Mouse (Mus musculus) A20 (cell line): Measurements from ENCODE around the gene Tbc1d20.
"Not testable (repeated sequence)": the region's sequence is repeated elsewhere in the genome, so short reads cannot be mapped to it uniquely, and the experiment has no call there.

ENCODE experiments used
- DNase-seq: peaks from one replicate; pipeline ENCODE4 v3.0.0-alpha.2; 2011; ENCODE audit warnings: low read depth, low spot score

The Tbc1d20 gene

GRCm38 (mm10) chr2:152293727-152294475 is at the start of gene Tbc1d20:
Gene Tbc1d20, plus strand, starts transcription at chr2:152293828.
- DNase-seq: peak; percentile 97

GRCm38 (mm10) chr2:152247213-152247612 is 46.4 kb upstream of the Tbc1d20 start:
- no peak for DNase-seq

DNA sequence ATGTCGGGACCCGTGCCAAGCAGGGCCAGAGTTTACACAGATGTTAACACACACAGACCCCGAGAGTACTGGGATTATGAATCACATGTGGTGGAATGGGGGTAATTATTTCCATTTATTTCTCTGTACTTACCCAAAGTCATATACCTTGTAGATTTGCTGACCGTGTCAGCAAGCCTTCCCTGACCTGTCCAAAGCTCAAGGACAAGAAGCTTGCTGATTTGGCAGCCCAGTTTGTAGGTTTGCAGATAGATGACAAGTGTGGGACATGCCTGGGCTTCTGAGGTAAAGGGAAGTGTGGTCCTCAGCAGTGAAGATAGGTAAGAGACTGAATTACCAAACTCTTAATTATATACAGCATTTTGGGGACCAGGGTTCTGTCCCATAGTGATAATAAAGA is 43.1 kb upstream of the Tbc1d20 start:
- DNase-seq: no peak

DNA sequence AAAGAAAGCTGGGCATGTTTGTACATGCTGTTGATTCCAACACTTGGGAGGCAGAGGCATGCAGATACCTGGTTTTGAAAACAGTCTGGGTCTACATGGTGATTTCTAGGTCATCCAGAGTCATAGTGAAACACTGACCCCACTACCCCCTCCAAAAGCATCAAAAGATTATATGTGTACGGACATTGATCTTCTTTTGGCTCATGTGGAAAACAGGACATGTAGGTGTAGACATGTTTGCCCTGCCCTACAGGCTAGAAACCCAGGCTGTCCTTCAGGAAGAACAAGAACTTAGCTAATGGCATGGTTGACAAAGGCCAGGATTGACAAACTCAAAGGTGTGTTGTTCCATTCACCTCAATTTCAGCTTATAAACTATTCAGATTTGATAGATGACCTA is 33.9 kb upstream of the Tbc1d20 start:
- no peak for DNase-seq

GRCm38 (mm10) chr2:152273639-152274038 is 20.0 kb upstream of the Tbc1d20 start:
- DNase-seq: peak; percentile 26

- no peak for DNase-seq
Measured at GRCm38 (mm10) chr2:152281407-152281806, 12.2 kb upstream of the Tbc1d20 start.

DNA sequence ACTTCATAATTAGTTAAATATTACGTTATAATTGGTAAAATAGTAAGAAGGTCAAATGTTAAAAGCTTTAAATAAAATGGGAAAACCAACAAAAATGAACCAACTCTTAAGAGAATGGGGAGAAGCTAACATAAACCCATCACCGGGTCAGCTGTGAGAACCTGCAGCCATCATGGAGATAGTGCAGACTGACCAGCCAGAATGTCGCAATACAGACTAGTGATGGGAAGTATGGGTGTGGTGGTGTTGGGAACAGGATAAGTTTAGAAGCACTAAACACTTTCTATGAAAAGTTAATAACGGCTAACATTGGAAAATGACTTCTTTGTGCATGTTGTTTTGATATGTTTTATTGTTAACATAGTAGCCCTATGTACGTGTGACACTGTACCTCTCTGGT is 6.1 kb upstream of the Tbc1d20 start:
- DNase-seq: no peak

GRCm38 (mm10) chr2:152288046-152288445 is 5.6 kb upstream of the Tbc1d20 start:
- DNase-seq: no peak

- DNase-seq: not testable (repeated sequence)
Measured at GRCm38 (mm10) chr2:152289623-152290022, 4.0 kb upstream of the Tbc1d20 start.

DNA sequence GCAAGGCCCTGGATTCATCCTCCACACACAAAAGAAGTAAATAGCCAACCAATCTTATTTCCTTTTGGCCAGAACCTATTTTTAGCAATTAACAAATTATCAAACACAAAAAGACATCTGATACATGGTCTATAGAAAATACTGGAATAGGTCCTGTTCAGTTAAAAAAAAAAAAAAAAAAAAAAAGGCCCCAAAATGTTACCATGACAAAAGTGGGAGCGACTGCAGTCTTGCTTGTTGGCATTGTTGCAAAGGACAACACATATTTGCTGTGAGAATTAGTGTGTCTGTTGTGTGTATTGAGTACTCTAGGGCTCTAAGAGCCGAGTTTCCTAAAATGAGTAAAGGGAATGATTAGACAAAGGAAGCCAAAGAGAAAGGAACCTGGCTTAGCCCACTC is 1.2 kb upstream of the Tbc1d20 start:
- no peak for DNase-seq

DNA sequence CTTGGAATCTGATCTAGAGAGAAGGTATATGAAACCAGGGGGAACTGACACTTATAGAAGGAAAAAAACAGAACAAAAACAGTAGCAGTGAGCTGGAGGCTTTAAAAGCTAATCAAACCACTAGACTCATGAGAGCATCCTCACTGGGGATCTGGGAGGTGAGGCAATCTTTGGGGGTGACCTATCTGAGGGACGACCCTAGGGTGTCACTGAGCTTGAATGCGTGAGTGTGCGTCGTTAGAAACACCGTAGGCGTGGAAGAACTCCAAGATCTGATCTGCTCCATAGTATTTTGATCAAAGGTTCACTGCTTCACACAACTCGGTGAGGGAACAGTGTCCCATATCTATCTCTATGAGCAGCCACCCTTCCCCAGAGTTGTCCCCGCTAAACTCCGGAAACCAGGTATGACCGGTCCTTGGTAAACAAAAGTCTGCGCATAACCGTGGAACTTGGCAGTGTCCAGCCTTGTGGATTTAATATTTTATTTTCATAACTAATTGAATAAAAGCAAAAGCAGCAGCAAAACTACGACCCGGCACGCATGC is 375 bp upstream of the Tbc1d20 start:
- no peak for DNase-seq

DNA sequence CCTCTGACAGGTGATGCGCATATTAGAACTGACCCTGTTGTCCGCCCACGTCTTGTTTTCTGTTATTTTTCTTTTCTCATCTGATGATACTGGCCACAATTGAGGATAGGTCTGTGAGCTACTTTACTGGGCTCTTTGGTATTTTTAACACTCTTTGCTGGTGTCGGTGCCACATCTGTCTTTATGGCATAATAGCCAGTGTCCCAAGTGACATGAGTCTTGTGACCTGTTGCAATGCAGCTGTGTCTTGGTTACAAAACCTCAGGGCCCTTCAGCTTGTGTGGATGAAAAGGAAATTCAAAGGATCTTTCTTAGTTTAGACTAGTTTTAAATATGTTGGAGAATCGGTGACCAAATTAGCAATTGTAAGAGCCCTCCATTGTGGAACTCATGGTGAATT is 913 bp downstream of the Tbc1d20 start:
- no peak for DNase-seq

- no peak for DNase-seq
Measured at GRCm38 (mm10) chr2:152302862-152303261, 9.2 kb downstream of the Tbc1d20 start.

DNA sequence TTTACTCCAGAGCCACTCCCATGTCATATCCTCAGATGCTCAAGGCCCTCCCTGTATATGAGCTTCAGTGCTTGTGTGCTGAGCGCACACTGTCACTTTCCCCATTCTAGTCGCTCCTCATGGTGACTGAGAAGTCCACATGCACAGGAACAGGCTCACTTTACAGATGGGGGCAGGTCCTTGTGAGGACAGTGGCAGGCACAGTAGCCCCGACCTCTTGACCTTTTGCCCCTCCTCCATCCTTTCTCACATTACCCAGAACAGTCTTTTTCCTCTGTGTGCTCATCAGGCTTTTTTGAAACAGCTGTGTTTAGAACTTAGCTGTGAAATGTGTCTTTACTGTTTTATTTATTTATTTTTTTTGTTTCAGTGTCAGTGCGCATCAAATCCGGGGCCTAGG is 10.2 kb downstream of the Tbc1d20 start:
- no peak for DNase-seq

- no peak for DNase-seq
Measured at GRCm38 (mm10) chr2:152305480-152305879, 11.9 kb downstream of the Tbc1d20 start.

- DNase-seq: no peak
Measured at GRCm38 (mm10) chr2:152307186-152307585, 13.6 kb downstream of the Tbc1d20 start.

- no peak for DNase-seq
Measured at GRCm38 (mm10) chr2:152312996-152313395, 19.4 kb downstream of the Tbc1d20 start.

GRCm38 (mm10) chr2:152313926-152314325 is 20.3 kb downstream of the Tbc1d20 start:
- DNase-seq: no peak

GRCm38 (mm10) chr2:152317054-152317453 is 23.4 kb downstream of the Tbc1d20 start:
- no peak for DNase-seq

DNA sequence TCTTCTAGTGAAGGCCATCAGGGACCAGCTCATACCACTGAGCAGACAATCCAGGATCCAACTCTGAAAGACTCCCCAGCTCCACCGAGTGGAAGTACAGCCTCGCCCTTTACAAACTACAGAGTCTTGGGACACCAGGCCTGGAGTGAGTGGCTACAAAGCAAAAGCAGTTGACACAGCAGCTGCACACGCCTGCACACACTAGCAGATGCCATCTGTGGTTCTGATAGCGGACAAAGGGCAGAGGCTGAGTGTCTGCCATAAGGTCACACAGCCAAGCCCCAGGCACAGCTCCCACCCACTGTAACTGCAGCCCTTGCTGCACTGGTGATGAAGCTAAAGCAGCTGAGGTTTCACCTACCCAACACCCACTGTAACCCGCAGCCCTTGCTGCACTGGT is 27.9 kb downstream of the Tbc1d20 start:
- no peak for DNase-seq

DNA sequence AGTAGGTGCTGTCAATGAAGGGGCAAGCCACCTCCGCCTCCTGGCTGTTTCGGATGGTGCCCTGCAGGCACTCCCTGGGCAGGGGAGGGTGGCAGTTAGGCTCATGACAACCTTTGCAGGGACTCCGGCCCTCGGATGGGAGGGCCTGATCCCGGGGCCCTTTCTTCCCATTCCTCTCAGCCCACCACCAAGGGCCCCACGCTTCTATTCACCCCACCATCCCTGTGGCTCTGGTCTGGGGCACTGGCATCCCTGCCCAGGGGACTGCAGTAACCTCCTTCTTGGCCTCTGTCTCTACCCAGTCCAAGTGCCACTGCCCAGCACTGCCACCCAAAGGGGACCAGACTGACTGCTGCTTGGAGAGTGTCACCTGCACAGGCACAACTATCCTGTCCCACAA is 28.6 kb downstream of the Tbc1d20 start:
- no peak for DNase-seq

DNA sequence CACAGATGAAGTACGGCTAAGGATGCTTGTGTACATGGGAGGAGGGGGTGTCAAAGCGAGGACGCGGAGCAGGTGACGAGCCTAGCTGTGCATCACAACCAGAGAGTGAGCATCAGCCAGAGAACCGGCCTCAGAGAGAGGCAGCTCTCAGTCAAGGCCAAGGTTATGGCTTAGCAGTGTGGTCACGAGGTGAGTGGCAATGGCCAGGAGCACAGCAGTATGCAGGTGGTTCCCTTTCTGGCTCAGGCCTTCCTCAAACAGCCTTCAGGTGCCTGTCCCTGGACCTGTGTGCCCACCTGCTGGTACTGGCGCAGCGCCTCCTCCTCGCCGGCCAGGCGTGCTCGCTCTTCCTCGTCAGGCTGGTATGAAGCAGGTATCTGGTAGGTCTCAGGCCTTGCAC is 30.3 kb downstream of the Tbc1d20 start:
- DNase-seq: no peak

- no peak for DNase-seq
Measured at GRCm38 (mm10) chr2:152324842-152325241, 31.2 kb downstream of the Tbc1d20 start.

GRCm38 (mm10) chr2:152326157-152326556 is 32.5 kb downstream of the Tbc1d20 start:
- DNase-seq: no peak
